Mouse (Mus musculus): ENCODE data around the gene B3galt4. TPM values are rescaled to one million over a fixed set of nuclear protein-coding genes. Genes with fewer than 3 reads are reported as not detected.
A peak's percentile ranks its signal among the peaks of the same experiment; 100 is the strongest.
"Not testable (repeated sequence)": the region's sequence is repeated elsewhere in the genome, so short reads cannot be mapped to it uniquely, and the experiment has no call there.

Gene B3galt4
- polyA plus RNA-seq, 1 experiment from 2014 or later = 4.0 TPM

- no peaks in the 10 kb centered on the region for H3K9me3 ChIP-seq (ENCODE audit: control insufficient read depth, low read length)
- ATAC-seq (replicated peaks; ENCODE audit: low FRiP score) (0 out of 2 replicates have a peak, but pooled peaks have one; percentile 4), DNase-seq (ENCODE audit: low spot score) (no peak)
- peak overlapping the region; percentile 87 for H3K9ac ChIP-seq (ENCODE audit: low read length)
- peaks cover 8% of the 10 kb centered on the region for H3K4me1 ChIP-seq (replicated peaks; ENCODE audit: control insufficient read depth, insufficient read depth, low read length)
- H3K4me2 ChIP-seq (ENCODE audit: low read depth, low read length, severe bottlenecking) = peak overlapping the region; percentile 98
- peak overlapping the region; percentile 86 for H3K4me3 ChIP-seq (ENCODE audit: low read depth, low read length)
- H3K27me3 ChIP-seq (ENCODE audit: control insufficient read depth, insufficient read depth, low read length) = no peaks in the 10 kb centered on the region
- 2% methylated on average over 14 of the region's 14 CpGs for WGBS
- H3K27ac ChIP-seq (ENCODE audit: low read depth, low read length) = peak overlapping the region; percentile 64; the same call in 1 of the 2 replicates
- H3K36me3 ChIP-seq (ENCODE audit: control insufficient read depth, insufficient read depth, low read length) = peaks cover 14% of the 10 kb centered on the region
Observed at GRCm38 (mm10) chr17:33909869-33910250, 41.4 kb downstream of the B3galt4 start.

GRCm38 (mm10) chr17:33909077-33909868 lies 42.0 kb downstream of the B3galt4 start, which contains the start of gene Daxx:
TSS of gene Daxx (plus strand) at chr17:33909414.
- DNase-seq (ENCODE audit: low spot score) (peak; percentile 99), ATAC-seq (replicated peaks; ENCODE audit: low FRiP score) (peak; percentile 97)
- Histone ChIP-seq H3K4me2 (ENCODE audit: low read depth, low read length, severe bottlenecking) (peak within 1 kb of the TSS; percentile 98), H3K36me3 (ENCODE audit: control insufficient read depth, insufficient read depth, low read length) (peaks cover 14% of the 10 kb centered on the region), H3K4me1 (replicated peaks; ENCODE audit: control insufficient read depth, insufficient read depth, low read length) (peaks cover 8% of the 10 kb centered on the region), H3K9me3 (ENCODE audit: control insufficient read depth, low read length) (no peaks in the 10 kb centered on the region), H3K4me3 (ENCODE audit: low read depth, low read length) (peak within 1 kb of the TSS; percentile 86), H3K27me3 (ENCODE audit: control insufficient read depth, insufficient read depth, low read length) (no peaks in the 10 kb centered on the region), H3K9ac (ENCODE audit: low read length) (peak within 1 kb of the TSS; percentile 87), H3K27ac (ENCODE audit: low read depth, low read length) (peak within 1 kb of the TSS; percentile 79)
- whole genome bisulfite sequencing = under 1% methylated on average over 68 of the region's 68 CpGs

GRCm38 (mm10) chr17:33908331-33909076 lies 42.8 kb downstream of the B3galt4 start:
- ATAC-seq (replicated peaks; ENCODE audit: low FRiP score) = no peak; the same call in 1 of the 2 replicates
- Histone ChIP-seq H3K4me1 (replicated peaks; ENCODE audit: control insufficient read depth, insufficient read depth, low read length) (peaks cover 8% of the 10 kb centered on the region), H3K9ac (ENCODE audit: low read length) (peak overlapping the region; percentile 73), H3K27ac (ENCODE audit: low read depth, low read length) (peak overlapping the region; percentile 79), H3K27me3 (ENCODE audit: control insufficient read depth, insufficient read depth, low read length) (no peaks in the 10 kb centered on the region), H3K4me2 (ENCODE audit: low read depth, low read length, severe bottlenecking) (peak overlapping the region; percentile 98), H3K4me3 (ENCODE audit: low read depth, low read length) (peak overlapping the region; percentile 86), H3K9me3 (ENCODE audit: control insufficient read depth, low read length) (no peaks in the 10 kb centered on the region), H3K36me3 (ENCODE audit: control insufficient read depth, insufficient read depth, low read length) (peaks cover 9% of the 10 kb centered on the region)
- under 1% methylated on average over 38 of the region's 44 CpGs for WGBS
- DNase-seq (ENCODE audit: low spot score) = peak; percentile 75

- H3K9me3 ChIP-seq (ENCODE audit: control insufficient read depth, low read length); H3K4me3 ChIP-seq (ENCODE audit: low read depth, low read length); H3K27ac ChIP-seq (ENCODE audit: low read depth, low read length); DNase-seq (ENCODE audit: low spot score); H3K9ac ChIP-seq (ENCODE audit: low read length); H3K36me3 ChIP-seq (ENCODE audit: control insufficient read depth, insufficient read depth, low read length); ATAC-seq (replicated peaks; ENCODE audit: low FRiP score); H3K27me3 ChIP-seq (ENCODE audit: control insufficient read depth, insufficient read depth, low read length); H3K4me2 ChIP-seq (ENCODE audit: low read depth, low read length, severe bottlenecking); H3K4me1 ChIP-seq (replicated peaks; ENCODE audit: control insufficient read depth, insufficient read depth, low read length): not testable (repeated sequence)
- WGBS = 38% methylated on average over 3 of the region's 4 CpGs
Observed at GRCm38 (mm10) chr17:33904835-33905234, 46.5 kb downstream of the B3galt4 start, which contains the start of gene Platr17. TSS of gene Platr17 (plus strand) at chr17:33905135.

GRCm38 (mm10) chr17:33903911-33904651 lies 47.2 kb downstream of the B3galt4 start:
- H3K4me1 ChIP-seq (replicated peaks; ENCODE audit: control insufficient read depth, insufficient read depth, low read length); H3K9me3 ChIP-seq (ENCODE audit: control insufficient read depth, low read length); ATAC-seq (replicated peaks; ENCODE audit: low FRiP score); H3K27ac ChIP-seq (ENCODE audit: low read depth, low read length); H3K4me2 ChIP-seq (ENCODE audit: low read depth, low read length, severe bottlenecking); H3K36me3 ChIP-seq (ENCODE audit: control insufficient read depth, insufficient read depth, low read length); H3K4me3 ChIP-seq (ENCODE audit: low read depth, low read length); H3K9ac ChIP-seq (ENCODE audit: low read length); DNase-seq (ENCODE audit: low spot score); H3K27me3 ChIP-seq (ENCODE audit: control insufficient read depth, insufficient read depth, low read length): not testable (repeated sequence)
- 79% methylated on average over 6 of the region's 6 CpGs for WGBS

GRCm38 (mm10) chr17:33902491-33902890 lies 48.8 kb downstream of the B3galt4 start:
- H3K9me3 ChIP-seq (ENCODE audit: control insufficient read depth, low read length) = no peaks in the 10 kb centered on the region
- ATAC-seq (replicated peaks; ENCODE audit: low FRiP score) (no peak), DNase-seq (ENCODE audit: low spot score) (no peak)
- no peak overlapping the region for H3K4me3 ChIP-seq (ENCODE audit: low read depth, low read length)
- H3K27me3 ChIP-seq (ENCODE audit: control insufficient read depth, insufficient read depth, low read length) = no peaks in the 10 kb centered on the region
- H3K4me1 ChIP-seq (replicated peaks; ENCODE audit: control insufficient read depth, insufficient read depth, low read length) = no peaks in the 10 kb centered on the region
- H3K36me3 ChIP-seq (ENCODE audit: control insufficient read depth, insufficient read depth, low read length) = no peaks in the 10 kb centered on the region
- WGBS = 90% methylated on average over 7 of the region's 7 CpGs
- H3K9ac ChIP-seq (ENCODE audit: low read length) = no peak overlapping the region
- H3K27ac ChIP-seq (ENCODE audit: low read depth, low read length) = no peak overlapping the region
- H3K4me2 ChIP-seq (ENCODE audit: low read depth, low read length, severe bottlenecking) = no peak overlapping the region

- WGBS = 87% methylated on average over 4 of the region's 4 CpGs
Observed at GRCm38 (mm10) chr17:33902079-33902478, 49.2 kb downstream of the B3galt4 start.

GRCm38 (mm10) chr17:33901653-33902052 lies 49.6 kb downstream of the B3galt4 start:
- H3K9me3 ChIP-seq (ENCODE audit: control insufficient read depth, low read length) = no peaks in the 10 kb centered on the region
- DNase-seq (ENCODE audit: low spot score) = no peak
- H3K27me3 ChIP-seq (ENCODE audit: control insufficient read depth, insufficient read depth, low read length) = no peaks in the 10 kb centered on the region
- H3K4me1 ChIP-seq (replicated peaks; ENCODE audit: control insufficient read depth, insufficient read depth, low read length) = no peaks in the 10 kb centered on the region
- no peak overlapping the region for H3K4me2 ChIP-seq (ENCODE audit: low read depth, low read length, severe bottlenecking)
- no peak overlapping the region for H3K9ac ChIP-seq (ENCODE audit: low read length)
- WGBS = 76% methylated on average over 4 of the region's 4 CpGs
- H3K36me3 ChIP-seq (ENCODE audit: control insufficient read depth, insufficient read depth, low read length) = no peaks in the 10 kb centered on the region
- no peak for ATAC-seq (replicated peaks; ENCODE audit: low FRiP score)
- H3K27ac ChIP-seq (ENCODE audit: low read depth, low read length) = no peak overlapping the region
- H3K4me3 ChIP-seq (ENCODE audit: low read depth, low read length) = no peak overlapping the region

More at GRCm38 (mm10) chr17:33902079-33902478, 49.2 kb downstream of the B3galt4 start:
- ATAC-seq (replicated peaks; ENCODE audit: low FRiP score) (no peak), DNase-seq (ENCODE audit: low spot score) (no peak)
- H3K27ac ChIP-seq (ENCODE audit: low read depth, low read length) = no peak overlapping the region
- no peak overlapping the region for H3K4me3 ChIP-seq (ENCODE audit: low read depth, low read length)
- no peaks in the 10 kb centered on the region for H3K27me3 ChIP-seq (ENCODE audit: control insufficient read depth, insufficient read depth, low read length)
- H3K4me2 ChIP-seq (ENCODE audit: low read depth, low read length, severe bottlenecking) = no peak overlapping the region
- H3K36me3 ChIP-seq (ENCODE audit: control insufficient read depth, insufficient read depth, low read length) = no peaks in the 10 kb centered on the region
- H3K9ac ChIP-seq (ENCODE audit: low read length) = no peak overlapping the region
- no peaks in the 10 kb centered on the region for H3K9me3 ChIP-seq (ENCODE audit: control insufficient read depth, low read length)
- H3K4me1 ChIP-seq (replicated peaks; ENCODE audit: control insufficient read depth, insufficient read depth, low read length) = no peaks in the 10 kb centered on the region
